Mouse (Mus musculus): Measurements from ENCODE around the gene Pdcd6. TPM values are rescaled to one million over a fixed set of nuclear protein-coding genes. Genes with fewer than 3 reads are reported as not detected.

Gene Pdcd6
- polyA plus RNA-seq, 1 experiment from 2014 or later, result 150 TPM

GRCm38 (mm10) chr13:74260231-74260992 lies 57.0 kb downstream of the Pdcd6 start:
- peak overlapping the region; percentile 82 for H3K9ac ChIP-seq
- peak overlapping the region; percentile 88 for H3K4me2 ChIP-seq
- peaks cover 8% of the 10 kb centered on the region for H3K4me1 ChIP-seq
- no peaks in the 10 kb centered on the region for H3K9me3 ChIP-seq
- H3K4me3 ChIP-seq, result peak overlapping the region; percentile 55
- peak; percentile 80; the same call in 1 of the 2 replicates for ATAC-seq (ENCODE audit: insufficient number of reproducible peaks, insufficient read depth, low FRiP score, low TSS enrichment, low read depth)
- no peaks in the 10 kb centered on the region for H3K36me3 ChIP-seq
- 5% methylated on average over 10 of the region's 10 CpGs for WGBS
- H3K27ac ChIP-seq, result no peak overlapping the region
- H3K27me3 ChIP-seq, result no peaks in the 10 kb centered on the region

- H3K27ac ChIP-seq, result no peak overlapping the region
- WGBS, result 2% methylated on average over 35 of the region's 35 CpGs
Observed at GRCm38 (mm10) chr13:74259460-74260230, 57.7 kb downstream of the Pdcd6 start.

More at GRCm38 (mm10) chr13:74259460-74260230, 57.7 kb downstream of the Pdcd6 start:
- peak overlapping the region; percentile 88 for H3K4me2 ChIP-seq
- H3K9me3 ChIP-seq, result no peaks in the 10 kb centered on the region
- peaks cover 8% of the 10 kb centered on the region for H3K4me1 ChIP-seq
- ATAC-seq (ENCODE audit: insufficient number of reproducible peaks, insufficient read depth, low FRiP score, low TSS enrichment, low read depth), result peak; percentile 76
- peak overlapping the region; percentile 82 for H3K9ac ChIP-seq
- H3K4me3 ChIP-seq, result peak overlapping the region; percentile 55
- H3K27me3 ChIP-seq, result no peaks in the 10 kb centered on the region
- no peaks in the 10 kb centered on the region for H3K36me3 ChIP-seq

Other genes with a start within 250 kb of the Pdcd6 start
- not detected in 2 replicates for gene Slc9a3, start 196.1 kb downstream of the Pdcd6 start, polyA plus RNA-seq (2015; fragmentation: Nextera tagmentation; extraction: Ambion mirVana)
- 76.9 and 91.6 TPM in 2 replicates for gene Exoc3, start 108.8 kb downstream of the Pdcd6 start, polyA plus RNA-seq (2015; fragmentation: Nextera tagmentation; extraction: Ambion mirVana)
- 1.9 and 2.1 TPM in 2 replicates for gene Ahrr, start 25.2 kb downstream of the Pdcd6 start, polyA plus RNA-seq (2015; fragmentation: Nextera tagmentation; extraction: Ambion mirVana)
- 238 and 291 TPM in 2 replicates for gene Sdha, start 32.7 kb upstream of the Pdcd6 start, polyA plus RNA-seq (2015; fragmentation: Nextera tagmentation; extraction: Ambion mirVana)
- gene Ccdc127, start 32.7 kb upstream of the Pdcd6 start, polyA plus RNA-seq (2015; fragmentation: Nextera tagmentation; extraction: Ambion mirVana), result 68.1 and 69.4 TPM in 2 replicates
- gene Lrrc14b, start 46.4 kb upstream of the Pdcd6 start, polyA plus RNA-seq (2015; fragmentation: Nextera tagmentation; extraction: Ambion mirVana), result not detected in 2 replicates
- gene Zfp72, start 73.3 kb upstream of the Pdcd6 start, polyA plus RNA-seq (2015; fragmentation: Nextera tagmentation; extraction: Ambion mirVana), result 8.0 TPM in 2 replicates
- 83.8 and 276 TPM in 2 replicates for gene Ftl1-ps1, start 82.1 kb upstream of the Pdcd6 start, polyA plus RNA-seq (2015; fragmentation: Nextera tagmentation; extraction: Ambion mirVana)
- gene Zfp825, start 176.4 kb upstream of the Pdcd6 start, polyA plus RNA-seq (2015; fragmentation: Nextera tagmentation; extraction: Ambion mirVana), result 24.6 and 27.1 TPM in 2 replicates